In genomic region chr9:59565600-59565999, GRCm38 (mm10) we compare ENCODE assay signal across 9 mouse cellular contexts. TPM values are rescaled to one million over a fixed set of nuclear protein-coding genes. Genes with fewer than 3 reads are reported as not detected.
DNase-seq lines count a peak whose midpoint lies in the region; ATAC-seq and TF ChIP-seq lines count a peak whose summit lies in the region.
"Had no signal": no experiment of that assay in that cellular context is flagged by ENCODE, and none has a peak within 500 bp of the region (broad histone marks: within the 10 kb centered on the region; RNA-seq: fewer than 3 reads in every experiment).

No protein-coding gene starts in this region.

- DNase-seq in A20 (ENCODE audit: low read depth, low spot score) (peak; percentile 81), MEL (ENCODE audit: low read depth, low spot score) (peak; percentile 93)
- DNase-seq in cerebellum, adult 8-10 months, result peak; percentile 56
- DNase-seq in gastrocnemius, postnatal 25 days, result peak; percentile 71
- DNase-seq in kidney, postnatal 14 days, result peak; percentile 78
- peak; percentile 74 to 82 for DNase-seq in right cerebral cortex, postnatal 10 days (ENCODE audit: low spot score in 2 of 2)
- DNase-seq in urinary bladder, postnatal 36 days (ENCODE audit: low spot score in 2 of 2), result peak; percentile 54 to 75

- TF ChIP-seq RAD21 in MEL (IDR thresholded peaks at IDR 0.05; ENCODE audit: low read depth, low read length), result peak; percentile 95

- no peak overlapping the region for H3K4me2 ChIP-seq in lung, embryonic 16.5 days (ENCODE audit: low read depth, low read length)

- no peak for TF ChIP-seq EP300 in MEL (IDR thresholded peaks at IDR 0.05; ENCODE audit: low read depth in 1 of 2, low read length in 2 of 2)

- H3K9me3 ChIP-seq in MEL (replicated peaks; ENCODE audit: insufficient read depth, low read length), result no peaks in the 10 kb centered on the region
- H3K9me3 ChIP-seq in lung, embryonic 16.5 days (ENCODE audit: control insufficient read depth, low read length), result no peaks in the 10 kb centered on the region

- H3K9ac ChIP-seq in MEL (ENCODE audit: control insufficient read depth, low read depth, low read length, poor library complexity, severe bottlenecking), result no peak overlapping the region
- no peak overlapping the region for H3K9ac ChIP-seq in lung, embryonic 16.5 days (ENCODE audit: low read length)

- 20% methylated on average over 4 of the region's 4 CpGs for WGBS in lung, embryonic 16.5 days

- no peak overlapping the region for H3K4me3 ChIP-seq in MEL (ENCODE audit: control insufficient read depth in 1 of 2, insufficient read depth in 1 of 2, low read depth in 2 of 2, low read length in 2 of 2)
- H3K4me3 ChIP-seq in lung, embryonic 16.5 days (ENCODE audit: low read length), result no peak overlapping the region

- no peaks in the 10 kb centered on the region; a peak in 1 of 4 replicates for H3K4me1 ChIP-seq in MEL (ENCODE audit: control insufficient read depth in 1 of 2, insufficient read depth in 2 of 2, low read length in 2 of 2)
- H3K4me1 ChIP-seq in lung, embryonic 16.5 days (replicated peaks; ENCODE audit: control insufficient read depth, insufficient read depth, low read length), result no peaks in the 10 kb centered on the region

- no peaks in the 10 kb centered on the region; a peak in 1 of 4 replicates for H3K36me3 ChIP-seq in MEL (ENCODE audit: control insufficient read depth in 1 of 2, insufficient read depth in 2 of 2, low read length in 2 of 2)
- peaks cover 12% of the 10 kb centered on the region for H3K36me3 ChIP-seq in lung, embryonic 16.5 days (ENCODE audit: control insufficient read depth, insufficient read depth, low read length)

- TF ChIP-seq CTCF in MEL (IDR thresholded peaks at IDR 0.05 in 2 of 3, conservative IDR thresholded peaks at IDR 0.05 in 1 of 3; ENCODE audit: control insufficient read depth in 1 of 3, insufficient read depth in 1 of 3, low read depth in 2 of 3, low read length in 3 of 3, poor library complexity in 1 of 3, severe bottlenecking in 1 of 3), result peak; percentile 94 to 97 (median 94)

- no peaks in the 10 kb centered on the region for H3K27me3 ChIP-seq in MEL (ENCODE audit: control insufficient read depth in 1 of 2, insufficient read depth in 2 of 2, low read length in 2 of 2)
- H3K27me3 ChIP-seq in lung, embryonic 16.5 days (ENCODE audit: control insufficient read depth, insufficient read depth, low read depth, low read length), result no peaks in the 10 kb centered on the region

- H3K79me2 ChIP-seq in MEL (ENCODE audit: control insufficient read depth, insufficient read depth, low read length, poor library complexity), result no peaks in the 10 kb centered on the region

- H3K27ac ChIP-seq in MEL (ENCODE audit: control insufficient read depth, low read depth, low read length), result no peak overlapping the region
- no peak overlapping the region for H3K27ac ChIP-seq in lung, embryonic 16.5 days (ENCODE audit: low read length)

- 0 out of 4 replicates have a peak, but pooled peaks of 1 of the 2 experiments have one; percentile 24 for TF ChIP-seq POLR2A in MEL (IDR thresholded peaks at IDR 0.05; ENCODE audit: control insufficient read depth in 1 of 2, insufficient read depth in 1 of 2, low read depth in 1 of 2, low read length in 2 of 2, poor library complexity in 1 of 2)

- peak; percentile 45; the same call in 1 of the 2 replicates for ATAC-seq in lung, embryonic 16.5 days (ENCODE audit: low read depth)

TF ChIP-seq in MEL, 35 proteins besides CTCF, POLR2A, EP300 and RAD21:
- no peak for TF ChIP-seq USF1 (IDR thresholded peaks at IDR 0.05; ENCODE audit: low read depth, low read length)
- TF ChIP-seq GABPA (IDR thresholded peaks at IDR 0.05; ENCODE audit: low read depth, low read length), result no peak
- TF ChIP-seq ZNF384 (IDR thresholded peaks at IDR 0.05; ENCODE audit: low read depth, low read length), result 0 out of 2 replicates have a peak, but pooled peaks have one; percentile 25
- TF ChIP-seq CHD2 (IDR thresholded peaks at IDR 0.05; ENCODE audit: low read length), result no peak
- TF ChIP-seq ZKSCAN1 (IDR thresholded peaks at IDR 0.05; ENCODE audit: low read depth, low read length), result no peak
- no peak for TF ChIP-seq KAT2A (conservative IDR thresholded peaks at IDR 0.05; ENCODE audit: low read depth, low read length)
- TF ChIP-seq TBP (IDR thresholded peaks at IDR 0.05; ENCODE audit: low read depth, low read length), result no peak
- peak; percentile 94 for TF ChIP-seq SMC3 (IDR thresholded peaks at IDR 0.05; ENCODE audit: low read depth, low read length)
- TF ChIP-seq POLR2AphosphoS2 (IDR thresholded peaks at IDR 0.05; ENCODE audit: low read length), result no peak
- TF ChIP-seq MAX (IDR thresholded peaks at IDR 0.05; ENCODE audit: low read length), result no peak
- TF ChIP-seq SIN3A (IDR thresholded peaks at IDR 0.05; ENCODE audit: low read length), result 0 out of 2 replicates have a peak, but pooled peaks have one; percentile 45
- TF ChIP-seq CHD1 (IDR thresholded peaks at IDR 0.05; ENCODE audit: low read depth, low read length), result no peak
- TF ChIP-seq BHLHE40 (IDR thresholded peaks at IDR 0.05; ENCODE audit: borderline replicate concordance, low read depth, low read length), result no peak
- TF ChIP-seq POLR2AphosphoS5 (IDR thresholded peaks at IDR 0.05; ENCODE audit: borderline replicate concordance, low read depth, low read length), result no peak
- peak; percentile 88 for TF ChIP-seq ZC3H11A (IDR thresholded peaks at IDR 0.05; ENCODE audit: low read depth, low read length)
- no peak for TF ChIP-seq MAFK (IDR thresholded peaks at IDR 0.05; ENCODE audit: borderline replicate concordance, low read depth, low read length)
- TF ChIP-seq MEF2A (IDR thresholded peaks at IDR 0.05; ENCODE audit: extremely low read depth, insufficient replicate concordance, low read depth, low read length, poor library complexity, severe bottlenecking), result no peak
- no peak for TF ChIP-seq NRF1 (IDR thresholded peaks at IDR 0.05; ENCODE audit: insufficient read depth, low read depth, low read length, poor library complexity, severe bottlenecking)
- TF ChIP-seq USF2 (IDR thresholded peaks at IDR 0.05; ENCODE audit: borderline replicate concordance in 1 of 2, insufficient read depth in 1 of 2, low read depth in 1 of 2, low read length in 2 of 2), result no peak
- no peak for TF ChIP-seq JUND (IDR thresholded peaks at IDR 0.05; ENCODE audit: low read depth, low read length)
- TF ChIP-seq NELFE (IDR thresholded peaks at IDR 0.05; ENCODE audit: low read depth, low read length), result no peak
- TF ChIP-seq GATA1 (IDR thresholded peaks at IDR 0.05; ENCODE audit: low read depth, low read length), result no peak
- no peak for TF ChIP-seq ZMIZ1 (IDR thresholded peaks at IDR 0.05; ENCODE audit: low read depth, low read length)
- no peak for TF ChIP-seq TCF12 (IDR thresholded peaks at IDR 0.05; ENCODE audit: low read depth, low read length)
- no peak for TF ChIP-seq ETS1 (IDR thresholded peaks at IDR 0.05; ENCODE audit: low read depth, low read length)
- no peak for TF ChIP-seq UBTF (IDR thresholded peaks at IDR 0.05; ENCODE audit: borderline replicate concordance, insufficient read depth, low read depth, low read length)
- no peak for TF ChIP-seq RCOR1 (IDR thresholded peaks at IDR 0.05; ENCODE audit: low read depth, low read length)
- no peak for TF ChIP-seq E2F4 (IDR thresholded peaks at IDR 0.05; ENCODE audit: borderline replicate concordance, low read depth, low read length)
- no peak for TF ChIP-seq TAL1 (IDR thresholded peaks at IDR 0.05; ENCODE audit: low read length)

RNA-seq across cellular contexts. Expression of gene Celf6, which starts 12.1 kb away (rescaled TPM):
- not detected in 2 replicates for total RNA-seq in MEL (2012; rRNA removed)
- under 1 TPM in 1 of 2 experiments, not detected in 1; 0.13 TPM for polyA plus RNA-seq in MEL (2012; ENCODE audit: insufficient read depth in 1 of 2, insufficient read length in 2 of 2, low read depth in 1 of 2, low replicate concordance in 2 of 2, missing spikeins in 1 of 2)
- not detected for total RNA-seq in gastrocnemius, postnatal 25 days (2021)
- 0.43 and 0.55 TPM in 2 replicates for polyA plus RNA-seq in lung, embryonic 16.5 days (2015; fragmentation: Nextera tagmentation; extraction: Ambion mirVana)

RNA-seq across cellular contexts. Expression of gene Tmem202, which starts 26.0 kb away (rescaled TPM):
- 0.23 and 0.50 TPM in 2 replicates for total RNA-seq in MEL (2012; rRNA removed)
- not detected for polyA plus RNA-seq in MEL (2012; ENCODE audit: insufficient read depth in 1 of 2, insufficient read length in 2 of 2, low read depth in 1 of 2, low replicate concordance in 2 of 2, missing spikeins in 1 of 2)
- under 1 TPM in 1 of 2 experiments, not detected in 1; 0.94 TPM for total RNA-seq in gastrocnemius, postnatal 25 days (2021)
- polyA plus RNA-seq in lung, embryonic 16.5 days (2015; fragmentation: Nextera tagmentation; extraction: Ambion mirVana), result not detected in 2 replicates
- polyA plus RNA-seq: large intestine, adult 2 months had no signal

RNA-seq across cellular contexts. Expression of gene Hexa, which starts 26.3 kb away (rescaled TPM):
- total RNA-seq in MEL (2012; rRNA removed), result 38.0 and 44.3 TPM in 2 replicates
- 10 to 100 TPM in 1 of 2 experiments, not detected in 1; 54.0 TPM for polyA plus RNA-seq in MEL (2012; ENCODE audit: insufficient read depth in 1 of 2, insufficient read length in 2 of 2, low read depth in 1 of 2, low replicate concordance in 2 of 2, missing spikeins in 1 of 2)
- total RNA-seq in gastrocnemius, postnatal 25 days (2021), result 10 to 100 TPM; 21.6 to 29.0 TPM
- polyA plus RNA-seq in lung, embryonic 16.5 days (2015; fragmentation: Nextera tagmentation; extraction: Ambion mirVana), result 69.3 and 72.7 TPM in 2 replicates

RNA-seq across cellular contexts. Expression of gene Parp6, which starts 51.5 kb away (rescaled TPM):
- total RNA-seq in MEL (2012; rRNA removed), result 5.9 and 6.4 TPM in 2 replicates
- 10 to 100 TPM in 1 of 2 experiments, not detected in 1; 13.8 TPM for polyA plus RNA-seq in MEL (2012; ENCODE audit: insufficient read depth in 1 of 2, insufficient read length in 2 of 2, low read depth in 1 of 2, low replicate concordance in 2 of 2, missing spikeins in 1 of 2)
- 10 to 100 TPM; 18.6 to 20.3 TPM for total RNA-seq in gastrocnemius, postnatal 25 days (2021)
- 22.6 and 23.7 TPM in 2 replicates for polyA plus RNA-seq in lung, embryonic 16.5 days (2015; fragmentation: Nextera tagmentation; extraction: Ambion mirVana)
